Mouse (Mus musculus) forebrain, embryonic 11.5 days (tissue): ENCODE data around the gene Ube2n. TPM values are rescaled to one million over a fixed set of nuclear protein-coding genes. Genes with fewer than 3 reads are reported as not detected.

ENCODE experiments used
- ATAC-seq: fragments of 200-750 bp; cut with Nextera tagmentation; replicated peaks from 2 replicates; pipeline ENCODE4 v1.8.0; 2017; ENCODE audit warnings: moderate TSS enrichment; ENCODE audit not compliant: low FRiP score
- DNase-seq: peaks from one replicate; pipeline ENCODE4 v3.0.0-alpha.2; 2017; ENCODE audit warnings: low spot score
- H3K27ac ChIP-seq: fragments of 300-500 bp; sonication (generic); 2 replicates; pipeline ENCODE4 v1.5.1; 2014; ENCODE audit warnings: low read depth, low read length
- H3K27me3 ChIP-seq: fragments of 300-500 bp; sonication (generic); 2 replicates; pipeline ENCODE4 v1.6.1; 2014; ENCODE audit warnings: mild to moderate bottlenecking, low read length, mixed read lengths; ENCODE audit not compliant: control insufficient read depth, insufficient read depth
- H3K36me3 ChIP-seq: fragments of 300-500 bp; sonication (generic); 2 replicates; pipeline ENCODE4 v1.6.1; 2014; ENCODE audit warnings: mild to moderate bottlenecking, low read length, moderate library complexity, mixed read lengths; ENCODE audit not compliant: control insufficient read depth, insufficient read depth
- H3K4me1 ChIP-seq: fragments of 300-500 bp; sonication (generic); replicated peaks from 2 replicates; pipeline ENCODE4 v1.6.1; 2014; ENCODE audit warnings: low read length, mixed read lengths; ENCODE audit not compliant: control insufficient read depth, insufficient read depth
- H3K4me2 ChIP-seq: fragments of 300-500 bp; sonication (generic); 2 replicates; pipeline ENCODE4 v1.6.1; 2014; ENCODE audit warnings: low read depth, mild to moderate bottlenecking, low read length, moderate library complexity, mixed read lengths; ENCODE audit not compliant: severe bottlenecking
- H3K4me3 ChIP-seq: fragments of 300-500 bp; sonication (generic); 2 replicates; pipeline ENCODE4 v1.5.1; 2014; ENCODE audit warnings: low read depth, low read length
- H3K9ac ChIP-seq: fragments of 300-500 bp; sonication (generic); 2 replicates; pipeline ENCODE4 v1.6.1; 2014; ENCODE audit warnings: low read length
- H3K9me3 ChIP-seq: fragments of 300-500 bp; sonication (generic); 2 replicates; pipeline ENCODE4 v1.6.1; 2016; ENCODE audit warnings: low read length, mixed read lengths; ENCODE audit not compliant: control insufficient read depth
- WGBS: fragments of 180-500 bp; shearing (Covaris S2); extraction: QIAGEN DNeasy Blood & Tissue Kit; methylation state at CpG from one replicate; pipeline ENCODE4 v1.1.7; 2014; 5-methylcytosine and 5-hydroxymethylcytosine counted together
- polyA plus RNA-seq: library from polyadenylated mRNA; unstranded; fragments of >200 nt; fragmentation: Nextera tagmentation; extraction: Ambion mirVana; gene quantifications from 2 replicates; pipeline ENCODE4 v1.2.1, GENCODE M21; 2014

Gene Ube2n
- polyA plus RNA-seq, 1 experiment from 2014 or later = 499 TPM

- Histone ChIP-seq H3K4me2 (no peak overlapping the region), H3K27ac (no peak overlapping the region), H3K36me3 (no peaks in the 10 kb centered on the region), H3K9me3 (peaks cover 2% of the 10 kb centered on the region; the same call in 1 of the 2 replicates), H3K4me3 (no peak overlapping the region), H3K9ac (no peak overlapping the region), H3K4me1 (peaks cover 2% of the 10 kb centered on the region), H3K27me3 (no peaks in the 10 kb centered on the region)
- no peak for ATAC-seq
- WGBS = 86% methylated on average over 8 of the region's 8 CpGs
- no peak for DNase-seq
Measured at GRCm38 (mm10) chr10:95512635-95513034, 2.3 kb upstream of the Ube2n start.

- Histone ChIP-seq H3K4me1 (peaks cover 2% of the 10 kb centered on the region), H3K27ac (peak overlapping the region; percentile 96), H3K4me3 (peak overlapping the region; percentile 76), H3K4me2 (peak overlapping the region; percentile 60), H3K36me3 (no peaks in the 10 kb centered on the region), H3K9ac (peak overlapping the region; percentile 83), H3K27me3 (no peaks in the 10 kb centered on the region), H3K9me3 (peaks cover 2% of the 10 kb centered on the region; the same call in 1 of the 2 replicates)
- peak; percentile 19 for ATAC-seq
- 33% methylated on average over 15 of the region's 15 CpGs for WGBS
- peak; percentile 59 for DNase-seq
Measured at GRCm38 (mm10) chr10:95513768-95514556, 983 bp upstream of the Ube2n start.

GRCm38 (mm10) chr10:95515293-95515931, 467 bp downstream of the Ube2n start:
- no peak for DNase-seq
- H3K9me3 ChIP-seq = peaks cover 2% of the 10 kb centered on the region; the same call in 1 of the 2 replicates
- under 1% methylated on average over 56 of the region's 80 CpGs for WGBS

GRCm38 (mm10) chr10:95517656-95518055, 2.7 kb downstream of the Ube2n start:
- 94% methylated on average over 6 of the region's 6 CpGs for WGBS
- Histone ChIP-seq H3K27ac (no peak overlapping the region), H3K9ac (no peak overlapping the region), H3K36me3 (no peaks in the 10 kb centered on the region; the same call in 1 of the 2 replicates), H3K27me3 (no peaks in the 10 kb centered on the region), H3K4me3 (no peak overlapping the region), H3K4me1 (peaks cover 2% of the 10 kb centered on the region), H3K9me3 (no peaks in the 10 kb centered on the region), H3K4me2 (no peak overlapping the region)
- DNase-seq (no peak), ATAC-seq (no peak)

More at GRCm38 (mm10) chr10:95515293-95515931, 467 bp downstream of the Ube2n start:
- Histone ChIP-seq H3K36me3 (no peaks in the 10 kb centered on the region), H3K27me3 (no peaks in the 10 kb centered on the region), H3K4me2 (peak overlapping the region; percentile 59), H3K4me3 (peak overlapping the region; percentile 76), H3K9ac (peak overlapping the region; percentile 83), H3K27ac (peak overlapping the region; percentile 96), H3K4me1 (peaks cover 2% of the 10 kb centered on the region)
- ATAC-seq = no peak

GRCm38 (mm10) chr10:95525037-95525675, 10.2 kb downstream of the Ube2n start:
- Histone ChIP-seq H3K4me1 (no peaks in the 10 kb centered on the region), H3K27me3 (no peaks in the 10 kb centered on the region), H3K27ac (no peak overlapping the region), H3K36me3 (no peaks in the 10 kb centered on the region; the same call in 1 of the 2 replicates), H3K9ac (no peak overlapping the region), H3K4me3 (no peak overlapping the region), H3K9me3 (no peaks in the 10 kb centered on the region), H3K4me2 (no peak overlapping the region)
- no peak for DNase-seq
- no peak for ATAC-seq
- whole genome bisulfite sequencing = 92% methylated on average over 6 of the region's 6 CpGs

- ATAC-seq (no peak), DNase-seq (no peak)
- H3K9ac ChIP-seq = no peak overlapping the region
- 93% methylated on average over 5 of the region's 5 CpGs for whole genome bisulfite sequencing
- H3K4me2 ChIP-seq = no peak overlapping the region
- no peak overlapping the region for H3K4me3 ChIP-seq
- H3K4me1 ChIP-seq = 0 out of 2 replicates have a peak, but pooled peaks cover 1% of the 10 kb centered on the region
- H3K36me3 ChIP-seq = no peaks in the 10 kb centered on the region; the same call in 1 of the 2 replicates
- no peaks in the 10 kb centered on the region for H3K27me3 ChIP-seq
- no peak overlapping the region for H3K27ac ChIP-seq
- H3K9me3 ChIP-seq = no peaks in the 10 kb centered on the region
Measured at GRCm38 (mm10) chr10:95525871-95526270, 10.9 kb downstream of the Ube2n start.

- DNase-seq (no peak), ATAC-seq (no peak)
- Histone ChIP-seq H3K4me2 (no peak overlapping the region), H3K27me3 (no peaks in the 10 kb centered on the region), H3K4me1 (0 out of 2 replicates have a peak, but pooled peaks cover 2% of the 10 kb centered on the region), H3K4me3 (no peak overlapping the region), H3K9me3 (no peaks in the 10 kb centered on the region), H3K27ac (no peak overlapping the region), H3K36me3 (no peaks in the 10 kb centered on the region; the same call in 1 of the 2 replicates), H3K9ac (no peak overlapping the region)
- 83% methylated on average over 5 of the region's 5 CpGs for WGBS
Measured at GRCm38 (mm10) chr10:95526495-95527122, 11.7 kb downstream of the Ube2n start.

- ATAC-seq (no peak), DNase-seq (no peak)
- Histone ChIP-seq H3K9ac (no peak overlapping the region), H3K4me1 (0 out of 2 replicates have a peak, but pooled peaks cover 2% of the 10 kb centered on the region), H3K4me3 (no peak overlapping the region), H3K36me3 (no peaks in the 10 kb centered on the region), H3K27me3 (no peaks in the 10 kb centered on the region), H3K4me2 (no peak overlapping the region), H3K9me3 (no peaks in the 10 kb centered on the region), H3K27ac (no peak overlapping the region)
- 66% methylated on average over 2 of the region's 2 CpGs for WGBS
Measured at GRCm38 (mm10) chr10:95530551-95531121, 15.7 kb downstream of the Ube2n start.
